Mouse (Mus musculus) hindbrain, embryonic 13.5 days (tissue): ENCODE measurements around the gene Nfkbil1. TPM values are rescaled to one million over a fixed set of nuclear protein-coding genes. Genes with fewer than 3 reads are reported as not detected.

ENCODE experiments used
- ATAC-seq: fragments of 200-750 bp; cut with Nextera tagmentation; 2 replicates; pipeline ENCODE4 v1.8.0; 2017; ENCODE audit warnings: moderate TSS enrichment; ENCODE audit not compliant: low FRiP score
- H3K27ac ChIP-seq: fragments of 300-500 bp; sonication (generic); 2 replicates; pipeline ENCODE4 v1.5.1; 2015; ENCODE audit warnings: inconsistent platforms, mild to moderate bottlenecking, moderate library complexity
- H3K27me3 ChIP-seq: fragments of 300-500 bp; sonication (generic); 2 replicates; pipeline ENCODE4 v1.6.1; 2015; ENCODE audit warnings: mild to moderate bottlenecking, inconsistent platforms
- H3K36me3 ChIP-seq: fragments of 300-500 bp; sonication (generic); 2 replicates; pipeline ENCODE4 v1.6.1; 2015; ENCODE audit warnings: mild to moderate bottlenecking, inconsistent platforms
- H3K4me1 ChIP-seq: fragments of 300-500 bp; sonication (generic); replicated peaks from 2 replicates; pipeline ENCODE4 v1.6.1; 2015; ENCODE audit warnings: inconsistent platforms
- H3K4me2 ChIP-seq: fragments of 300-500 bp; sonication (generic); 2 replicates; pipeline ENCODE4 v1.6.1; 2015; ENCODE audit warnings: inconsistent platforms, mild to moderate bottlenecking, moderate library complexity
- H3K4me3 ChIP-seq: fragments of 300-500 bp; sonication (generic); 2 replicates; pipeline ENCODE4 v1.5.1; 2015; ENCODE audit warnings: mild to moderate bottlenecking, inconsistent platforms
- H3K9ac ChIP-seq: fragments of 300-500 bp; sonication (generic); 2 replicates; pipeline ENCODE4 v1.6.1; 2015; ENCODE audit warnings: mild to moderate bottlenecking, inconsistent platforms
- H3K9me3 ChIP-seq: fragments of 300-500 bp; sonication (generic); 2 replicates; pipeline ENCODE4 v1.6.1; 2016; ENCODE audit warnings: inconsistent platforms
- WGBS: fragments of 180-500 bp; shearing (Covaris S2); methylation state at CpG from one replicate; pipeline ENCODE4 v1.1.7; 2015; 5-methylcytosine and 5-hydroxymethylcytosine counted together
- microRNA-seq: library from miRNA; unstranded; fragments of <30 nt; microRNA quantifications from one replicate; pipeline ENCODE4, GENCODE M21; 2016
- polyA plus RNA-seq: library from polyadenylated mRNA; unstranded; fragments of >200 nt; fragmentation: Nextera tagmentation; extraction: Ambion mirVana; gene quantifications from 2 replicates; pipeline ENCODE4 v1.2.1, GENCODE M21; 2015

Gene Nfkbil1
- polyA plus RNA-seq, 1 experiment from 2014 or later = 10.8 TPM

DNA sequence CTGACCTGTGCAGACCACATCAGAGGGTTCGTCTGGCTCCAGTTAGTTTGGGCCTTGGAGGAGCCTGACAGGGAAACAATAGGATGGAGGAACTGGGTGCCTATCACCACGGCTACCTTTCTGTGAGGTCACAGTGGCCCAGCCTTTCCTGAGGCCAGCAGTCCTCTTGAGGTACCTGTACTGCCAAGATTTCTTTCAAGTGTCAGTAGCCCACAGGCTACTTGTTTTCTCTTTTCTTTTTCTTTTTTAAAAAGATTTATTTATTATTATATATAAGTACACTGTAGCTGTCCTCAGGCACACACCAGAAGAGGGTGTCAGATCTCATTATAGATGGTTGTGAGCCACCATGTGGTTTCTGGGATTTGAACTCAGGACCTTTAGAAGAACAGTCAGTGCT is 59.6 kb downstream of the Nfkbil1 start, which contains the start of gene Aif1:
TSS of gene Aif1 (minus strand) at position 101 of the 400 bp plus-strand sequence.
- no peak for ATAC-seq
- 38% methylated on average over 2 of the region's 2 CpGs for WGBS
- H3K9ac ChIP-seq = no peak within 1 kb of the TSS

DNA sequence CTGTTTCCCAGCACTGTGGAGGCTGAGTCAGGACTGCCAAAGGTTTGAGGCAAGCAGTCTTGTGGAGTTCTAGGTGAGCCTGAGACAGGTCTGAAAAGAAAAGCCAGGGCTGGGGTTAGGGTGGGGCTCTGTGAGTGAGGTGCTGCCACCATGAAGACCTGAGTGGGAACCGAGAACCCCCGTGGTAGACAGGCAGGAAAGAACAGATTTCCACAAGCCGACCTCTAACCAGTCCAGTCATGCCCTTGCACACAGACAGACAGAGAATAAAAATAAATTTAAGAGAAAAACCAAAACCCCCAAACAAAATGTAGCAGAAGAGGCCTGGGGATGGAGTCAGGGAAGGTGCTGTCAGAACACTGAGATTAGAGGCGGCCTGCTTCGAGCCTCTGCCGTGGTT is 60.2 kb downstream of the Nfkbil1 start:
- Histone ChIP-seq H3K9me3 (no peaks in the 10 kb centered on the region), H3K4me1 (no peaks in the 10 kb centered on the region), H3K4me2 (no peak overlapping the region), H3K9ac (no peak overlapping the region), H3K27ac (no peak overlapping the region), H3K4me3 (no peak overlapping the region), H3K36me3 (no peaks in the 10 kb centered on the region), H3K27me3 (no peaks in the 10 kb centered on the region)
- WGBS = 77% methylated on average over 6 of the region's 6 CpGs
- no peak for ATAC-seq

More for the DNA sequence above, 59.6 kb downstream of the Nfkbil1 start, which contains the start of gene Aif1:
- Histone ChIP-seq H3K4me2 (no peak within 1 kb of the TSS), H3K27me3 (no peaks in the 10 kb centered on the region), H3K27ac (no peak within 1 kb of the TSS), H3K4me3 (no peak within 1 kb of the TSS), H3K9me3 (no peaks in the 10 kb centered on the region), H3K36me3 (no peaks in the 10 kb centered on the region), H3K4me1 (no peaks in the 10 kb centered on the region)

DNA sequence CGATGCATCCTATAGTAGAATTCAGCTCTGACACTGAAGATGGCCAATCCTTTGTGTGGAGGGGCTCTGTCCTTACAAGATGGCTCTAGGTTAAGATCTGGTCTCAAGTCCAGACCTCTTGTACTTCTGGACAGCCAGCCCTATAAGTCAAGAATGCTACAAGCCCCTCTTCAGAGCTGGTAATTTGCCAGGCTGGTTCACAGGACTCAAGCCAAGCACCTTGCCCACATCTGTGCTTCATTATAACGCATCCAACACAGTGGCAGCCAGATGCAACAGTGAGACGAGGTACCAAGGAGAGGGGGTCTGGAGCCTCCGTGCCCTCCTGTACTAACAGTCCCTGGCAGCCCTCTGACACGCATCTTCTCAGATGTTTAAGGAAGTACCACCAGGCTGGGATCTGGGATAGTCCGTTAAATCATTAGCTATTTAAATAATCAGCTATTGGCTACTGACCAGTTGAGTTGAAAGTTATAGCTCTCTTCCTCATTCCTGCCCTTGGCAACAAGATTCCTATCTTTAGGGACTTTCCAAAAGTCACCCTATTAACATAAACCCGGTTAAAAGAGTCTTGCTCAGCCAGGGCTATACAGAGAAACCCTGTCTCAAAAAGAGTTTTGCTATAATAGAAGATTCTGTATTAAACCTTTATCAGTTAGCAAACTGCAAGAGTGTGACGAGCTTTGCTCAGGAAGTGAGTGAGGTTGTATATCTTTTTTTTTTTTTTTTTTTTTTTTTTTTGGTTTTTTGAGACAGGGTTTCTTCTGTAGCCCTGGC is 61.2 kb downstream of the Nfkbil1 start:
- H3K9me3 ChIP-seq = no peaks in the 10 kb centered on the region
- H3K9ac ChIP-seq = no peak overlapping the region; the same call in 1 of the 2 replicates
- no peak overlapping the region for H3K4me2 ChIP-seq
- H3K4me3 ChIP-seq = no peak overlapping the region
- ATAC-seq = no peak
- no peaks in the 10 kb centered on the region for H3K36me3 ChIP-seq
- no peaks in the 10 kb centered on the region for H3K4me1 ChIP-seq
- no peak overlapping the region for H3K27ac ChIP-seq
- 75% methylated on average over 8 of the region's 8 CpGs for WGBS
- no peaks in the 10 kb centered on the region for H3K27me3 ChIP-seq

DNA sequence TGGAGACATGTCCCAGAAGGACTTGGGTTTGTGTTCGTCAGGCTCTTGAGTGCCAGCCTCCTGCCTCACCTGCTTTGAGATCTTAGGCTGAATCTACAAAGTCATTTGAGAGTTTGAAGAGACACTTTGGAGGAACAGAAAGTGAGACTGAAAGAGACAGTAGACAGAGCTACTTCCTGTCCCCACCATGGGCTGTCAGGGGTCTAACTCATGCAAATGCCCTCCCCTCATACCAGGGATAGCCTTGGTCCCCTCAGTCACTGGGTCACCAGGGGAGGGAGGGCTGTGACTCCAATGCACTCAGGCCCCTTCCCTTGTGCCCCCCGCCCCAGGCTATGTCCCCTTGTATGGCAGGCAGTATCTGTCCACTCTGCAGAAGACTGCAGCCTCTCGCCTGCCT is 62.3 kb downstream of the Nfkbil1 start:
- no peak for ATAC-seq
- WGBS = 77% methylated on average over 3 of the region's 3 CpGs

DNA sequence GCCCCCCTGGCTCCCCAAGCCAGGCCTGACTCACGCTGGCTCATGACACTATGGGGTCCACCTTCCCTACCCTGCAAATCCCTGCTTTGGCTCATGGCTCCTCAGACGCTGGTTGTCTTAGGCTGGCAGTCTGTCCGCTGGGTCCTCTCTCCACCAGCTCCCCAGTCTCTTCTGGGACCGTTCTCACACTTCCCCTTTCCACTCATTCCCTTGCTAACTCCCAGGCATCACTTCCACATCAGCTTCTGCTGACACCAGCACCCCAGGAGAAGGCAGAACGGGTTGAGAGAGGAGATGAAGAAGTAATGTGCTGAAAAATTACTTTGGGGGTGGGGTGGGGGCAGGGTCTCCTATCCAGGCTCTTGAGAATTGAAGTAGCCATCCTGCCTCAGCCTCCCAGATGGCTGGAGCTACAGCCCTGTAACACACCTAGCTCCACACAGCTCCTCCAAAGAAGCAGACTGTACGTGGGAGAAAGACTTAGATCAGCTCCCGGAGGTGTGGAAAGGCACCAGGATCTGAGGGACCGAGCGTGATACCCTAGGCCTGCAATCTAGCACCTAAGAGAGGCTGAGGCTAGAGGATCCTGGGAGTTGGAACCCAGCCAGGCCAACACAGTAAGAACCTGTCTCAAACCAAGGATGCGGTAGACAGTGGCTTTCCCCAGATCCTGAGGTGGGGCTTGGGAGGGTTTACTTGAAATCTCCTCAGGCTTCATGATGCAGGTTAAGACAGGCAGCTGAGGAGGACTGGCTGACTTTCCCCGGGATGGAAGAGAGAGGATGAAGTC is 63.0 kb downstream of the Nfkbil1 start:
- Histone ChIP-seq H3K27me3 (no peaks in the 10 kb centered on the region), H3K4me1 (no peaks in the 10 kb centered on the region), H3K4me2 (no peak overlapping the region), H3K36me3 (no peaks in the 10 kb centered on the region), H3K4me3 (no peak overlapping the region), H3K9me3 (no peaks in the 10 kb centered on the region), H3K27ac (no peak overlapping the region; the same call in 1 of the 2 replicates), H3K9ac (peak overlapping the region; percentile 19; the same call in 1 of the 2 replicates)
- 79% methylated on average over 11 of the region's 11 CpGs for WGBS
- no peak for ATAC-seq

More for the DNA sequence above, 62.3 kb downstream of the Nfkbil1 start:
- Histone ChIP-seq H3K4me1 (no peaks in the 10 kb centered on the region), H3K9ac (0 out of 2 replicates have a peak overlapping the region, but pooled peaks have one; percentile 19), H3K9me3 (no peaks in the 10 kb centered on the region), H3K27ac (no peak overlapping the region), H3K4me2 (no peak overlapping the region), H3K4me3 (no peak overlapping the region), H3K27me3 (no peaks in the 10 kb centered on the region), H3K36me3 (no peaks in the 10 kb centered on the region)

Small RNA genes within 50 kb of the gene (microRNA-seq; reads per million reads assigned to microRNA genes)
- gene Mir6973a (not detected), gene Mir6974 (not detected), gene Mir6975 (1.2 reads per million), gene Mir8094 (0.70 reads per million)

Other genes starting within 250 kb of the Nfkbil1 start
- 57.3 TPM in 2 replicates for gene Vars, start 234.8 kb downstream of the Nfkbil1 start, polyA plus RNA-seq
- 0.16 and 0.18 TPM in 2 replicates for gene Vwa7, start 219.2 kb downstream of the Nfkbil1 start, polyA plus RNA-seq
- gene Sapcd1, start 207.8 kb downstream of the Nfkbil1 start, polyA plus RNA-seq = 2.5 and 2.9 TPM in 2 replicates
- gene Msh5, start 189.0 kb downstream of the Nfkbil1 start, polyA plus RNA-seq = 2.7 and 3.5 TPM in 2 replicates
- gene Clic1, start 185.8 kb downstream of the Nfkbil1 start, polyA plus RNA-seq = 100 and 102 TPM in 2 replicates
- 420 and 426 TPM in 2 replicates for gene Ddah2, start 176.8 kb downstream of the Nfkbil1 start, polyA plus RNA-seq
- not detected in 2 replicates for gene Ly6g6c, start 170.4 kb downstream of the Nfkbil1 start, polyA plus RNA-seq
- 0.25 and 0.31 TPM in 2 replicates for gene Mpig6b, start 169.6 kb downstream of the Nfkbil1 start, polyA plus RNA-seq
- gene Ly6g6e, start 158.9 kb downstream of the Nfkbil1 start, polyA plus RNA-seq = 0.45 TPM in 1 of 2 replicates, not detected in the other
- 0.61 and 1.1 TPM in 2 replicates for gene Ly6g6d, start 157.7 kb downstream of the Nfkbil1 start, polyA plus RNA-seq
- 0.19 and 0.28 TPM in 2 replicates for gene Ly6g6f, start 150.2 kb downstream of the Nfkbil1 start, polyA plus RNA-seq
- gene Abhd16a, start 146.5 kb downstream of the Nfkbil1 start, polyA plus RNA-seq = 86.9 and 93.8 TPM in 2 replicates
- 0.36 TPM in 1 of 2 replicates, not detected in the other for gene Ly6g5c, start 127.5 kb downstream of the Nfkbil1 start, polyA plus RNA-seq
- 1.1 and 1.9 TPM in 2 replicates for gene Ly6g5b, start 120.4 kb downstream of the Nfkbil1 start, polyA plus RNA-seq
- 21.6 and 24.4 TPM in 2 replicates for gene Gpank1, start 114.3 kb downstream of the Nfkbil1 start, polyA plus RNA-seq
- gene Csnk2b, start 113.7 kb downstream of the Nfkbil1 start, polyA plus RNA-seq = 317 and 322 TPM in 2 replicates
- 10.2 and 11.2 TPM in 2 replicates for gene D17H6S53E, start 109.4 kb downstream of the Nfkbil1 start, polyA plus RNA-seq
- 0.34 and 0.84 TPM in 2 replicates for gene Apom, start 103.7 kb downstream of the Nfkbil1 start, polyA plus RNA-seq
- gene Bag6, start 100.6 kb downstream of the Nfkbil1 start, polyA plus RNA-seq = 76.5 and 81.9 TPM in 2 replicates
- 181 and 196 TPM in 2 replicates for gene Prrc2a, start 70.9 kb downstream of the Nfkbil1 start, polyA plus RNA-seq
- gene Aif1, start 59.7 kb downstream of the Nfkbil1 start, polyA plus RNA-seq = 8.7 and 11.6 TPM in 2 replicates
- 6.8 and 8.9 TPM in 2 replicates for gene Lst1, start 47.4 kb downstream of the Nfkbil1 start, polyA plus RNA-seq
- 0.44 and 0.52 TPM in 2 replicates for gene Ltb, start 41.4 kb downstream of the Nfkbil1 start, polyA plus RNA-seq
- gene Tnf, start 33.8 kb downstream of the Nfkbil1 start, polyA plus RNA-seq = not detected in 2 replicates
- gene Lta, start 30.4 kb downstream of the Nfkbil1 start, polyA plus RNA-seq = 0.23 and 0.27 TPM in 2 replicates
- 0.57 and 0.83 TPM in 2 replicates for gene Gm16181, start 15.0 kb downstream of the Nfkbil1 start, polyA plus RNA-seq
- 52.4 and 54.2 TPM in 2 replicates for gene Atp6v1g2, start 2.1 kb downstream of the Nfkbil1 start, polyA plus RNA-seq
- 391 and 410 TPM in 2 replicates for gene Ddx39b, start 6.0 kb upstream of the Nfkbil1 start, polyA plus RNA-seq
- gene H2-D1, start 26.9 kb upstream of the Nfkbil1 start, polyA plus RNA-seq = 73.4 and 73.6 TPM in 2 replicates
- 0.14 and 0.30 TPM in 2 replicates for gene H2-Q1, start 84.6 kb upstream of the Nfkbil1 start, polyA plus RNA-seq
- 0.68 and 1.0 TPM in 2 replicates for gene H2-Q2, start 106.5 kb upstream of the Nfkbil1 start, polyA plus RNA-seq
- 1.0 and 1.2 TPM in 2 replicates for gene H2-Q4, start 143.8 kb upstream of the Nfkbil1 start, polyA plus RNA-seq
- gene H2-Q6, start 189.1 kb upstream of the Nfkbil1 start, polyA plus RNA-seq = 0.30 and 0.34 TPM in 2 replicates
- 2.4 TPM in 2 replicates for gene H2-Q7, start 203.4 kb upstream of the Nfkbil1 start, polyA plus RNA-seq
- gene H2-Q10, start 234.3 kb upstream of the Nfkbil1 start, polyA plus RNA-seq = 0.10 and 0.23 TPM in 2 replicates